Mouse (Mus musculus) neutrophil, adult 5-6 weeks (primary cell): ENCODE results near the gene Cyp1a2. TPM values are rescaled to one million over a fixed set of nuclear protein-coding genes. Genes with fewer than 3 reads are reported as not detected.

Source experiments
- ATAC-seq: fragments of 151-379, 151-347 bp; 2 replicates; pipeline ENCODE4 v1.8.0; 2017; ENCODE audit warnings: mild to moderate bottlenecking, moderate TSS enrichment; ENCODE audit not compliant: insufficient number of reproducible peaks, poor library complexity, low FRiP score, severe bottlenecking; ENCODE audit errors: extremely low read depth
- total RNA-seq: library from RNA; stranded (forward); fragments of 200-1000 nt; gene quantifications from 2 replicates; pipeline ENCODE4 v1.2.3, GENCODE M21; 2017

The Cyp1a2 gene
- total RNA-seq, 1 experiment from 2014 or later, result not detected

GRCm38 (mm10) chr9:57633481-57634024 lies 50.0 kb downstream of the Cyp1a2 start:
- ATAC-seq, result no peak

GRCm38 (mm10) chr9:57629118-57629874 lies 54.2 kb downstream of the Cyp1a2 start:
- peak; percentile 61 for ATAC-seq

GRCm38 (mm10) chr9:57628717-57629116 lies 54.8 kb downstream of the Cyp1a2 start:
- no peak for ATAC-seq

GRCm38 (mm10) chr9:57627892-57628291 lies 55.6 kb downstream of the Cyp1a2 start:
- no peak for ATAC-seq

GRCm38 (mm10) chr9:57627191-57627590 lies 56.3 kb downstream of the Cyp1a2 start:
- ATAC-seq, result no peak

Other genes starting within 250 kb of the Cyp1a2 start
- gene Ppcdc, start 243.6 kb downstream of the Cyp1a2 start, total RNA-seq, result 63.6 and 70.3 TPM in 2 replicates
- gene Scamp5, start 215.6 kb downstream of the Cyp1a2 start, total RNA-seq, result not detected in 2 replicates
- not detected in 2 replicates for gene Rpp25, start 179.7 kb downstream of the Cyp1a2 start, total RNA-seq
- 31.7 and 34.9 TPM in 2 replicates for gene Cox5a, start 162.4 kb downstream of the Cyp1a2 start, total RNA-seq
- gene Fam219b, start 146.2 kb downstream of the Cyp1a2 start, total RNA-seq, result 13.8 and 15.0 TPM in 2 replicates
- 8.1 and 11.9 TPM in 2 replicates for gene Mpi, start 130.9 kb downstream of the Cyp1a2 start, total RNA-seq
- gene Scamp2, start 122.8 kb downstream of the Cyp1a2 start, total RNA-seq, result 28.9 and 34.9 TPM in 2 replicates
- 34.4 and 39.3 TPM in 2 replicates for gene Ulk3, start 94.3 kb downstream of the Cyp1a2 start, total RNA-seq
- not detected in 2 replicates for gene Cplx3, start 77.4 kb downstream of the Cyp1a2 start, total RNA-seq
- gene Lman1l, start 62.9 kb downstream of the Cyp1a2 start, total RNA-seq, result 0.93 and 2.0 TPM in 2 replicates
- 499 and 556 TPM in 2 replicates for gene Csk, start 30.1 kb downstream of the Cyp1a2 start, total RNA-seq
- not detected in 2 replicates for gene Cyp1a1, start 4.2 kb upstream of the Cyp1a2 start, total RNA-seq
- 4.5 and 5.8 TPM in 2 replicates for gene Edc3, start 24.8 kb upstream of the Cyp1a2 start, total RNA-seq
- gene Clk3, start 82.2 kb upstream of the Cyp1a2 start, total RNA-seq, result 110 and 117 TPM in 2 replicates
- gene Arid3b, start 153.1 kb upstream of the Cyp1a2 start, total RNA-seq, result 47.4 and 51.3 TPM in 2 replicates
- 42.5 and 51.2 TPM in 2 replicates for gene Ubl7, start 227.3 kb upstream of the Cyp1a2 start, total RNA-seq